Mouse (Mus musculus): ENCODE results near the gene Snx14. TPM values are rescaled to one million over a fixed set of nuclear protein-coding genes. Genes with fewer than 3 reads are reported as not detected.

Gene Snx14
- polyA plus RNA-seq, 2 experiments from 2014 or later = 44.6 to 52.4 TPM

DNA sequence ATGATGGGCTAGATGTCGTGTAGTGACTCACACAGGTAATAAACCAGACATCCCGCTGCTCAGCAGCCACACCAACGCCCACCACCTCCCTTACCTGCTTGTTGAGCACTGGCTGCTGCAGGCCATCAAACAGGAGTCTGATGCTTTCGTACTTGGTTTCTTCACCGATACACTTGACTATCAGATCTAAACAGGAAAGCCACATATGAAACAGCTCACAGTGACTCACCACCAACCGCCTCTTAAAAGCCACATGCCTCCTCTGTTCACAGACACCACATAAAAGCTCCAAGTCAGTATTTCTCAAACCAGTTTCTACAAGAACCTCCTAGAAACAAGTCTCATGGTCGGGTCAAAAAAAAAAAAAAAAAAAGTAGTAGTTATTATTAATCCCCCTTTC lies 58.7 kb downstream of the Snx14 start:
- ATAC-seq = peak; percentile 94

DNA sequence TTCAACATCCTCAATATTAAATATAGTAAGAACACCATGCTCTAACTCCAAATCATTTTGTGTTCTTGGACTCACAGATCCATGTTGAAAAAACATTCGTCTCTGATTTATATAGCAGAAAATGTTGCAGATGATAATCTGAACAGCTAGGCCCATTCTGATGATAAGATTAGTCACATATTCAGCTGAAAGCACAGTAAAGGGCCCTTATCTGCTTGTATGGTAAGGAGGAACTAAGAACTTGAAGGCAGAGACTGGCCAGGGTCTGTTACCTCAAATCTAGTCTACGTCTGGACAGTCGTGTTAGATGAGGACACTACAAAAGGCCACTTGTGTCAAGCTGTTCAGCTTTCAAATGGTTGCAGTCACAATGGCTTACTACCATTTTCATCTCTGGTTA lies 59.7 kb downstream of the Snx14 start:
- no peak for ATAC-seq

DNA sequence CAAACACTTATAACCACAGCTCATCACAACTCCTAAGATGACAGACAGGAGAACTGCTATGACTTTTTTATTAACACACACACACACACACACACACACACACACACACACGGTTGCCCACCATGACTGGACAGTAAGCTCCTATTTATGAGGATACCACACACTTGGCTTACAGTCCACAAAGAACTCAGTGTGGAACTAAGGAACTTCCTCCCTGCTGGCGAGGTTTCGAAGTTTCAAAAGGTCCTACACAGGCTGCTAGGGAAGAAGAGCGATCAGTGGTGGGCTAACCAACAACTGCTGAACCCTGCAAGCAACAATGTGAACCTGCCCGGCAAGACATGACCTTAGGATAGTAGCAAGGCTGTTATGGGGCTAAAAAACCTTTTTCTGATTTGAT lies 61.3 kb downstream of the Snx14 start:
- ATAC-seq = no peak

DNA sequence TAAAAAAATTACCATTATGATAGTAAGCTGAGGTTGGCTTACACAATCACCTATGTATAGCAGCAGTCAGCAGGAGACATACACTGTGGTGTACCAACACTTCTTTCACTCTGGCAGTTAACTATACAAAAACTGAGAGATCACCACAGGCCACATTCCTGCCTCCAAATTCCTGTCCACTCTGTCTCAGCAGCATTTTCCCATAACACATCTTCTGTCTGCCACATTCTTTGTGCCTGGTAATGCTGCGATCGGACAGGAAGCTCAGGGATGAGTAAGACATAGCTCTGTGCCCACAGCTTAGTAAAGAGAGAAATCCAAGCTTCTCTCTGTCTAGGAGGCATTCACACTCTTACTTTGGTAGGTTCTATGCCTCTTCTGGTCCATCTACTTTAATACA lies 65.8 kb downstream of the Snx14 start:
- ATAC-seq = no peak

GRCm38 (mm10) chr9:88371201-88371600 lies 67.6 kb downstream of the Snx14 start:
- no peak for ATAC-seq

- ATAC-seq = no peak
Measured at GRCm38 (mm10) chr9:88369666-88370065, 69.1 kb downstream of the Snx14 start.

GRCm38 (mm10) chr9:88368476-88368875 lies 70.3 kb downstream of the Snx14 start:
- no peak for ATAC-seq

DNA sequence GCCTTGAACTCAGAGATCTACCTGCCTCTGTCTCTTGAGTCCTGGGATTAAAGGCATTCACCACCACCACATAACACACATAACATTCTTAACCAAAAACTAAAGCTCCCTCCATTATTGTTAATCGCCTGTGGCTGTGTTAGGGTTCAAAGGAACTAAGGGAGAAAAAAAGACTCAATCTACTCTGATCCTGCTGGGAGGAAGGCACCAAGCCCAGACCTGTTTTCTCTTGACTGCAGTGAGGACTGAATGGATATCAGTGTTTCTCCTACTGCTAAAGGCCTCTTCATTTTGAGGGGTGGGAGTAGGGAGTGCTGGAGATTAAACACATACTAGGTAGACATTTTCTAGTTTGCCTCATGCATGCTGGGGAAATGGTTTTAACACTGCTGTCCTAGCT lies 71.0 kb downstream of the Snx14 start:
- ATAC-seq = no peak

GRCm38 (mm10) chr9:88367322-88367721 lies 71.4 kb downstream of the Snx14 start:
- ATAC-seq = no peak

GRCm38 (mm10) chr9:88366819-88367218 lies 71.9 kb downstream of the Snx14 start:
- no peak for ATAC-seq

- ATAC-seq = peak; percentile 69
Measured at GRCm38 (mm10) chr9:88366308-88366707, 72.5 kb downstream of the Snx14 start.

GRCm38 (mm10) chr9:88363102-88363501 lies 75.7 kb downstream of the Snx14 start:
- ATAC-seq = no peak

DNA sequence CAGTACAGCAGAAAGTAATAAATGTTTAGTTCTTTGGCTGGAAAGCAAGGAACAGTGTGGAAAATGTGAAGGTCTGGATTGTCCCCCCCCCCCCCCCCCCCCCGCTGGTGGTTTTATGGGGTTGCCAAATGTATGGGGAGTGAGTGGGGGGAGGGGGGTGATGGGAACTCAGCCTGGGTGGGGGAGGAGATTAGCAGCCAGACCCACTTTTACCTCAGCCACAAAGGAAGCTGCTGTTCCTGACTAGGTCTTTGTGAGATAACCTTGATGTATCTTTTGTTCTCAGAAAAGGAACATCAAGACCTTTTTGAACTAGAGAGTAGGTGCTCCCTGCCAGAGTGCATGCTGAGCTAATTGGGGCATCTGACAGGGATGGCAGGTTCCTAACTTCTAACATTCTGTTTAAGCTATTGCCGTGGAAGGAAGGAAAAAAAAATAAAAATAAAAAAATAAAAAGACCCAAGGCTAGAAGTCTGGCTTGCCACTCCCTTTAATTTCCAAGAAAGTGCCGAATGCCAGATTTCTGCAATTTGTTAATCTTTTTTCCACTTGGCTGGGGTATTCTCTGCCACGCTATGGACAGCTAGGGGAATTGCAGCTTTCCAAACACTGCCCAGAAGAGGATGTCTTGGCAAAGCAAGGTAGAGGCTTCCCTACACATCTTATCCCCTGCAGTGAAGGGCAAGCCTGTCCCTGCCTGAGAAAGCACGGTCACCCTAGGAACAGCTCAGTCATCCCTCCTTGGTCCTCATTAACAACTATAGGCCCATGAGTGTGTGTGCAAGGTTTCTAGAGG lies 76.5 kb downstream of the Snx14 start:
- ATAC-seq = peak; percentile 33

DNA sequence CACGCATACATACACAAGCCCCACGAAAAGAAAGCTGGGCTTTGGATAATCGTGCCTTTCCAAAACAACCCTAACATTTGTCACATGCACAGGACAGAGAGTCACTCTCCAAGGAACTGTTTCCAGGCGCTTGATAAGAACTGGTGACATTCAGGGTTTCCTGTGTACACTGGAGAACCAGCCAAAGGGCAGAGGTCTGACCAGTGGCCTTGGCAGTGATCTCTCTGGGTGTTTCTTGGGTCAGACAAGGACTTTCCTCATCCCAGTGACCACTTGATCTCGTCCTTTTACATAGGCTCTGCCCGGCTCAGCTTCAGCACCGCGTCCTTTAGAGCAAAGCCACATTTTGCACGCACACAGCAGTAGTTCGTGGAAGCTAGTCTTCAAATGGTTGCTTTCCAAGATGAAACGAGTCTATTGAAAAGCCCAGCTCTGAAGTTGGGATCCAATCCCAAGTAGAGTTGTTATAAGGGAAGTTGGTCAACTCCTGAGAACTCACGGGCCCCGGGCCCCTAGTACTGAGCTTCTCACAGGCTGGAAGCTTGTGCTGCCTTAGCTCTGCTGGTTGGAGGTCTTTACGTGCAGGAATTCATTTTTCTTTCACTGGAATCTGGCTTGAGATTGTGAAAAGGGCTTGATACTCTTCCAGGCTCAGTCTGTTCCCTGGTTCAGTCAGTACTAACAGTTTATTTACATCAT lies 77.4 kb downstream of the Snx14 start:
- no peak for ATAC-seq

DNA sequence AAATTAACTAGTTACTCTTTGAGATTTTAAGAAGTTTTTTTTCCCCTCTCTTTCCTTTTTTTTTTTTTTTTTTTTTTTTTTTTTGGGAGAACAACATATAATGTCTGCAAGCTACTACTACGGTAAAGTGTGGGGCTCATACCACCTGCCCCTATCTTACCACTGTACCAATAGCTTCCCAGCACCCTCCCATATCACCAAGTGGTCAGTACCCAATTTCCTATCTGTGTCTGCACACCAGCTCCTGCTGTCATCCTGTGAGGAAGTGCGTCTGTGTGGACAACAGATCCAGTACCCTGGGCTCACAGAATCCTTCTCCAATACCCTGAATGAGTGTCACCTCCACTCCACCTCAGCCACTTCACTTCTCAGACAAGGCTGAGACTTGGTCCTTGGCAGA lies 79.6 kb downstream of the Snx14 start:
- ATAC-seq = no peak

DNA sequence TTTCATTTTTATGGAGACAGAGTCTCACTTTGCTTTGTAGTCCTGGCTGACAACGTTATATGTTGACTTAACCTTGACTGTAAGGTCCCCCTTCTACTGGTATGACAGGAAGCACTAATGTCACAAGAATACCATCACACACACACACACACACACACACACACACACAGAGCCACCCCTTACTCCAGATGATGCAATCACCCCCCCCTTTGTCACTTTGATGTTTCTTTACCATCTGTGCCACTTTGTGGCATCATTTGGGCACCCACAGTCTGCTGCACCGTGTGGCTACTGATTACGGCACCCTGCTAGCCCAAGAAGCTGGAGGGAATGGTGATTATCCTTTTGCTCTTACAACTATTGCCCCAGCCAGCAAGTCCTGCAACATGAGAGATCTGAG lies 81.6 kb downstream of the Snx14 start:
- peak; percentile 75 for ATAC-seq

- ATAC-seq = no peak
Measured at GRCm38 (mm10) chr9:88353459-88353858, 85.3 kb downstream of the Snx14 start.

DNA sequence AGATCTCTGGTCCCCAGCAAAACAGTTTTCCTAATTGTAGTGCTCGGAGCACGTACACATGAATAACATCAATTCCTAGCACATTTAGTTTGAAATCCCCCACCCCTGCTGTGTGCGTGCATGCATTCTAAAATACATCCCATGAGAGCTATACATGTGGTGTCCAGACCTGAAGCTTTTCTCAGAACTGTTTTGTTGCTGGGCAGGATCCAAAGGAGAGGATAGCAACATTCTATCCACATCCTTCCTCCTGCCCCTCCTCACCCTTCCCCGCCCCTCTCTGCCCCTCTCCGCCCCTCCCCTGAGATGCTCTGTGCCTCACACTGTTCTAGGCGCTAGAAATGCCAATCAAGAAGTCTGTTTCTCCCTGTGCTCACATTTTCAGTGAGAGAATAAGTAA lies 86.0 kb downstream of the Snx14 start:
- ATAC-seq = no peak

DNA sequence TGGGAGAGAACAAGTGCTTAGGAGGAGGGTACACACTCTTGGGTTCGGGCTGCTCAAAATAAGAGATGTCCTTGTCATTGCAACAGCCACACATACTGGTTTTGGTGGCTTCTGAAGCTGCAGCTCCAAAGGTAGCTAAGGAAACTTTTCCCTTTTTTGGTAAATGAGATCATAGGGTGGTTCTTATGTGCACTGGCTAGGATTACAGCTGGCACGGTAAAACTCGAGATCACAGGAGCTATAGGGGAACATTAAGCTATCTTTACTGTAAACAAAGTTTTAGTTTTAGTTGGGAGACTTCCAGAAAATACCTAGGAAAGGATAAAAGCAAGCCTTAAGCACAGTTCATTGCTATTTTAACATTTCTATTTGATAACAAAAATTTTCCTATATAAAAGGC lies 87.6 kb downstream of the Snx14 start:
- no peak for ATAC-seq

GRCm38 (mm10) chr9:88350317-88350716 lies 88.4 kb downstream of the Snx14 start:
- ATAC-seq = no peak

DNA sequence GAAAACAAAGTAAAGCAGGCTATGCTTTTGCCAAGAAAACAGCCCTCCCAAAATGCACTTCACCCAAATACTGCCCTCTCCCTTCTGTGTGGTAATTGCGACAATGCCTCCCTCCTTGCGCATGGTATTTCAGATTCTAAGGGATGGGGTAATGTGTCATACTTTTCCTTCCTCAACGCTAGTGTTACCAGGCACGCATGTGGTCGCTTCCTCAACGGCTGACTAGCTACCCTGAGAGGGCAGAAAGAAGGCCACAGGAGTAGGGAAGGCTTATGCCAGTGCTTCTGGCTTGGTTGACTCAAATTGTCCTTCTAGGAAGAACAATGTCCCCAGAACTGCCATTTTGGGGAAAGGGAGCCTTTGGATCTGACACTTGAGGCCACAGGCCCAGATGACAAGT lies 90.1 kb downstream of the Snx14 start:
- ATAC-seq = no peak

GRCm38 (mm10) chr9:88346857-88347256 lies 91.9 kb downstream of the Snx14 start:
- ATAC-seq = peak; percentile 60

DNA sequence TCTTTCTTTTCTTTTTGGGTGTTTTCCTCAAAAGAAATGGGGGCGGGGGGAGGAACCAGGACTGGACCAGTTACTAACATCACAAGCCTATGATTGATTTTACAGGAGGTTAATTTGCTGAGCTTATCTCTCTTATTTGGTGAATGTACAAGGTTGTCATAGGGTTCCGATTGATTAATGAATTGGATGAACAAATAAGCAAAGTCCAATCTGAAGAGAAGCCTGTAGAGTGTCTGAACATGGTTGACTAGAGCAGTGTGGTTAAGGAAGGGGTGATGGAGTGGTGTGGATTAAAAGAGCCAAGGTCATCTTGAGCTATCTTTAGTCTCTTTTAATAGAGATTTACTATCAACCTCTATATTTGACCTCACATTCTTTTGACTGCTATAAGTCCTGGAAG lies 94.3 kb downstream of the Snx14 start:
- no peak for ATAC-seq

DNA sequence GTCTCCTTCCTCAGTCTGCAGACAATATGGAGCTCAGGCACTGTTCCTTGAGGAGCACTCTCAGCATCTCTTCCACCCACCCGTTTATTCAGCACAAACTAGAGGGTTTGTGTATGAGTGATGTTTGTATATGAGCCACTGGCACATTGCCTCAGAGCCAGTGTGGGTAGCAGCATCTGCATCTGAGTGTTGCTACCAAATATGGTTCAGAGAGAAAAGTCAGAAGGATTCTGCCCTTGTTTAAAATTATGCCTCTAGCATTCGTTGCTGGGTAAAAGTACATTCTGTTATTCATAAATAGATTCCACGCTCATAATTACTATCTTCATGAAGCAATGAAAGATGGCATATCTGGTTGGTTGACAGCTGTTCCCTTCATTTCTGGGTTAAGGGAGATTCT lies 96.1 kb downstream of the Snx14 start:
- ATAC-seq = no peak
